Mouse (Mus musculus) spleen, postnatal 14 days (tissue): ENCODE data around the gene Pde11a.

Experiments used
- DNase-seq, 2 experiments: peaks; one replicate each; pipeline ENCODE4 v3.0.0; 2021 to 2022; ENCODE audit warnings: low spot score in 2 of 2

Gene Pde11a

DNA sequence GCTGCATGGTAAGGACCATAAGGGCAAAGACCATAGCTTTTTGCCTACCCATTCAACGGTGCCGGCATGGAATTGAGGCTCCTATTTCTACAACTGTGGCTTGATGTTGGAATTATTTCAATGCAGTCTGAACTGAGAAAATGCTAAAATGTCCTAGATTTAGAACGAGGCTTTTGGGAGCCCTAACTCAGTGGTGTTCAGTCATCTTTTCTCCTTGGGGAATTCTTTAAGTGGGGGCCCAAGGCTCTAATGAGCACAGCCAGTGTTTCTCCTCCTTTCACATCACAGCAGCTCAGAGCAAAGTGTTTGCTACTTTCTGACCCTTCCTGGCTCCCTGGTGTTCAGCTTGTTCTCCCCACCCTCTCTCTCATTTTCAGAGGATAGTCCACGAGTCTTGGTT, 175.8 kb downstream of the Pde11a start:
- no peak for DNase-seq

DNA sequence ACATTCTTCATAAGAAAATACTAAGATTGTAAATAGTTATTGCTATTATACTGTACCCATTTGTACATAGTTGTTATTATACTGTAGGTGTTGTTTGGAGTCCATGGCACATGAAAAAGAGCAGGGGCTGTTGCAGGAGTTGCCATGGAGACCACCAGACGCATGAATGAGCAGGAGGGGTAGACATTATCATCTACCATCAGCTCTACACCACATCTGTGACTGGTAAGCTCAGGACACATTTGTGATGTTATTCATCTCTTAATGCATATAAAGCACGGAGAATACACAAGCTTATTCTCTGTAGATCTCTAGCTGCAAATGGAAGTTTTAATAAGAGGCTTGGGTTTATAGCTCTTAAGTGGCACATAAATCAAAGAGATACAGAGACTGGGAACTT, 179.6 kb downstream of the Pde11a start:
- DNase-seq, result no peak

DNA sequence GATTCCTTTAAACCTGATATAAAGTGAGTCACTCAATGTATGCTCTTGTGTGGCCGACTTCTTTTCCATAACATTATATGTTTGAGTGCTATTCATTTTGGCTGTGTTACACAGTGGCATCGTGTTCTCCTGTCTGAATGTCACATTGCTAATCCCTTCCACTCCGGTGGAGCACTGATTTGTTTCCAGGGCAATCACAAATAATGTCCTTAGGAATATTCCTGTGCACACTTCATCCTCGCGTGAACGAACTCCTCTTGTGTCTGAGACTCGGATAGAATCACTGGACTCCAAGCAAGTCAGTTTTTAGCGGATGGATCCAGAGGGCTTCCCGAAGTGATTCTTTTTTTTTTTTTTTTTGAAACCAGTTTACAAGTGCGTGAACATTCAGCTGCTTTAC, 197.4 kb downstream of the Pde11a start:
- no peak for DNase-seq

DNA sequence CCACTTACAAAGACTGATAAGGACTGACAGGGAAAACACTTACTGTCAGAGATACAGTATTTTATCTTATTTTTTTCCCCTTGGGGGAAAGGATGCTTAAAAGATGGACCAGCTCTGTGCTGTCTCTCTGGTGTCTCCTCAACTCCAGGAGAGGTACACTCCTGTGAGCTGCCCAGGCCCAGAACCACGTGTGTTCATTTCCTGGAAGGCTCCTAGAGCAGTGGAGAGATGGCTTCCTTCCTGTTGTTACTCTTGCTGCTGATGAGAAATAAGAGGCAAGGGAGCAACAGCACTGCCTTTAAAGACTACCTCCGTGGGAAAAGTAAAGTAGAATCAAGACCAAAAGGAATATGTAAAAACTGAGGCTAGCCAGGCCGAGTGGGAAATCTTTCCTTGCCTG, 205.6 kb downstream of the Pde11a start:
- no peak for DNase-seq

DNA sequence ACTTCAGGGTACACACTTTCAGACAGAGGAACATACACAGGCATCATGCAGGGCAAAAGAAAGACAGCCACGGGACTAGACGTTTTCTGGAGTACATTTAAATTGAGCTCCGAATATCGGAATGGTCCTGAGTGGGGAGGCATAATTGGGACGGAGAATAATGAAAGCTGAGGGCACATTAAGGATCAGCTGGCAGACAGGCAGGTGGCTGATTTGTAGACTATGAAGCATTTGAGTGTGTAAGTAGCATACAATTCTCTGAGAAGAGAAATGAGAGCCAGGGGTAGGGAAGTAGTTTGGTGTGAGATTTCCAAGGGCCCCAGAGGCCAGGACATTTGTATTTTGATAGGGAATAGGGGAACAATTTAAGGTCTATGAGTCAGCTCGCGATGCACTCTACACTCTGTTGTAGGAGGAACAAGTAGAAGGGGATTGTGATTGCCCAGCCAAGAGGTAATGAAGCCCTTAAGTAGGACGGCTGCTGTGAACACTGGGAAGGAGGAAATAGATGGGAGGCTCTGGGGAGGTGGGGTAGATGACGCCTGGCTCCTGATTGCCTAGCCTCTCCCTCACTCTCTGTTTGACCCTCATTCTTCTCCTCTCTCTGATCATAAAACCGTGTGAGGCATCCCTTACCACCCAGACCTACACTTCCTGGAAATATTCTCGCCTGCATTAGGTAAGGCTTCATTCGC, 208.5 kb downstream of the Pde11a start:
- DNase-seq, result no peak

DNA sequence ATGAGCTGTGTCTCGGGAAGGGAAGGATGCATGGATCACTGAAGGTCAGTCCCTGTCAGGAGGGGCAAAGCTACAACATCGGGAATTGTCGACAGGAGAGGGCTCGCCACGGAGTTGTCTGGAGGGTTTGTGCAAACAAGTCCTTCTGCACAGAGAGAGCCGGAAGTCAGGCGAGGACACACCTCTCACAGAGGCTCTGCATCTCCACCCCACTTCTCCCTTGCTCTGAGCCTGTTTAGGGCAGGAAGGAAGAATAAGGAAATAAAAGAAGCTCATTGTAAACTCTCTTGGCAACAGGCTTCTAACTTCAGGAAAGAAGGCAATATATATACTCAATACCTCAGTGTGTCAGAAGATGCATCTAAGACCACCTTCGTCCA, 209.5 kb downstream of the Pde11a start:
- DNase-seq, result no peak

DNA sequence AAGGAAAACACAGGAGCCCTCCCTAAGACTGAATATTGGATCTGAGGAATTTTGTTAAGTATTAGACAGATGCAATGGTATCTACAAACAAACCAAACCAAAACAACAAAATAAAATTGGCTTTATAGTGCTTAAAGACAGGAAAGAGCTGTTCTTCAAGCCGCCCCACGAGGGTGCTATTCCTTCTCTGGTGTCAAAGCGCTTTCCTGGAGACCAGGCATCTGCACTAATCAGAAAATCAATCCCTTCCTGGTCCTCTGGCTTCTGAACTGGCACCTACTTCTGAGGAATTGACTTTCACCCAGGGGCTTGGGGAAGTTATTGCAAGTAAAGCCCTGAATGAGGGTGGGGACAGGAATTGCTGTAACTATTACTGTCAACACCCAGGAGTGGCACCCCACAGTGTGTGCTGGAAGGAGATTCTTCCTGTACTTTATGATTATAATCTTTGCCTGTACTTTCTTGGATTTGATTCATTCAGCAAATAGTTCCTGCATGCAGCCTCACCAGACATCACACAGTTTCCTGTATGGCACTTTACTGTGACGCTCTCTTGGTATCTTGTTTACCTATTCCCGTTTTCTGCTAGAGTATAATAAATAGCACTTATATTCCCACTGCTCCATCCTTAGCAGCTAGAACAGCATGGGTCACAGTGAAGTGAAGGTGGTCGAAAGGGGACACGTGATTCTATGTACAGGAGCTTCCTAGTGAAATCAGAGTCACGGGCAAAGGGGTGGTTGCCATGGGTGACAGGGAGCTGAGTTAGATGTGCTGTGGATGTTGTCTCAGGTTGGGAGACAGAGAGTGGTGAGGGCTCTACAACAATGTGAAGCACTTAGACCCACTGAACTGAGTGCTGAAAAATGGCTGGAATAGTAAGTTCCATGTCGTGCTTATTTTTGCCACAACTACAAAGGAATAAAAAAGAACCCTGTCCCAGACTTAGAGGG, 210.2 kb downstream of the Pde11a start:
- no peak for DNase-seq

DNA sequence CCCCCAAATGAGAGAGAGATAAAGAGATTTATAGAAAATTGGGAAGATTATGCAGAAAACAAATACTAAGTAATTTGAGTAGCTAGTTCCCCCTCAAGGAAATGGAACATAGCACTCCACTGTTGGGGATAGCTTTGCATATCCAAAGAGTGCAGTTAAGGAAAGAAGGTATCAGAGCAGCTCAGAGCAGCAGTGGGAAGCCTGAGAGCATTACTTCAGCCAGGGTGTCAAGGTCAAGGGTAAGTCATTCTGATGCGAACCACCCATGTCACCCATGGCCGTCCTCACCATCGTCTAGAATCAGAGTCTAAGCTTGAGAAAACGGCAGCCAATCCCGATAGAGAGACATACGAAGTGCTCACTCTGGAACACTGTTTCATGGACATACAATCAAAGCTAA, 211.9 kb downstream of the Pde11a start:
- DNase-seq, result no peak

DNA sequence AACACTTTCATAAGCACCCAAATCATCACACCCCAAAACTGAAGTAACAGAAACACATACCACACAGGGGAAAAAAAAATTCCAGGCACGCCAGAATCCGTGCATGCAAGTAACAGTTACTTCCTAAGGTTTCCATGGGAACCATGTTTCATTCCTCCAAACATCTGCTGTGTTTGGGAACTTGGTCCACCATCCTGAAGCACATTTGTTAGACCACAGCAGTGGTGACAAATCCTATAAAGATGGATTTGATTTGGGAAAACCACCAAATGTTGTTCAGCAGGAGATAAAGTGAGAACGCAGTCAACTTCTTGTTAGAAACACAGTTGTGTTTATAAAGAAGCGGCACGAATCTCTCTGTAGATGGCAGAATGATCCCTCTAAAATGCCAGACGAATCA, 213.8 kb downstream of the Pde11a start:
- no peak for DNase-seq

DNA sequence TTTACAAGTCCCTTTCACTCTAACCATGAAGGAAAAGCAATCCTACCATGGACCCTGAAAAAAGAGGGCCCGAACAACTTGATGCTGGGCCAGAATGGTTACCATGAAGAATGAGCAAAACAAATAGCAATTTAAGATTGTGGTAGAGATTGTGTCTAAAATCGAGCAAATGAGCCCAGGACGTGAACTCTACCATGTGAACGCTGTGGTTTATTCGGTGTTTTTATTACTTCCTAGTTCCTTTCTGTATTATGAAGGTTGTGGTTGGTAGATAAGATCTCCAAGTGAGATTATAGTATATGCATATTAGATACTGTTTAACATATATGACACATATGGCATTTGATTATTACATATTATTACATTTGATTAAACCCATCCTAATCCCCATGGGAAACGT, 216.4 kb downstream of the Pde11a start:
- DNase-seq, result no peak

DNA sequence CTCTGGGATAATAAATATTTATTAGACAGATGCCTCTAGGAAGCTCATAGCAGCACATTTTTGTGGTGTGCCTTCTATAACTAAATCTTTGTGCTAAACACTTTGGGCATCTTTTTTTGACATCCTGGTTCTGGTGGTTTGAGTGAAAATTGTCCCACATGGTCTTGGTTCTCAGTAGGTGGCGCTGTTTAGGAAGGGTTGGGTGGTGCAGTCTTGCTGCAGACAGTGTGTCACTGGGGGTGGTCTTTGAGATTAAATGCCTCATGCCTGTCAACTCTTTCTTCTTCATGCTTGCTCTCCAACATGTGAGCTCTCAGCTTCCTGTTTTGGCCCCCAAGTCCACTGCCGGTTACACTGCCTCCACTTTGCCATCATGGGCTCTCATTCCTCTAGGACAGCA, 218.7 kb downstream of the Pde11a start:
- no peak for DNase-seq

DNA sequence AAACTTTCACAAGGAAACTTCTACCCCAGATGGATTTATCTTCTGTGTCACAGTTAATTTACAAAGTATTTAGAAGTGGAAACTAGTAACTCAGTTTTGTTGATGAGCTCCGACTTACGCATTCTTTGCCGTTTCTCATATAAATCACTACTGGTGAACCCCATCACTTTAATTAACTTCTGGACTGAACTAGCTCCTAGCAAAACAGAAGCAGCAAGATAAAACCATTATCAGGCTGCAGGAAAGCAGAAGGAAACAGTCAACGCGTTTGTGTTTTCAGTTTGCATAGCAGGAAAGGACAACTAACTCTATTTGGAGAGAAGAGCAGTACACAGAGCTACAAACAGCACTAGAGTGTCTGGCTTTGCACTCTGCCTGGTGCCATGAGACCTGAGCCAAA, 220.1 kb downstream of the Pde11a start:
- no peak for DNase-seq

DNA sequence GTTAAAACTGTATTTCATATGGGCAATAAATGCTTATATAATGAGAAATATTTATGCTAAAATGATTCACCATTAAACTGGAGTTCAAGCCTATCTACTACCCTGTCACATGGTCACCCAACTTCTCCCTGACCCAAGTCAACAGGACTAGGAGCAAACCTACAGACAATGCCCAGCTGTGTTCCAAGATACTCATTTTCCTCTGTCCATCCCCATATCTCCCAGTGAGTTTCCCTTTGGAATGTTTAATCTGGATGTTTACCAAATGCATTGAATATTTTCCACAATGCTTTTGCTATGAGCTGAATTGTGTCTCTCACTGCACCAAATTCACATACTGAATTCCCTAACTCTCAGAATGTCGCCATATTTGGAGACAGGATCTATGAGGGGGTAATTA, 221.4 kb downstream of the Pde11a start:
- no peak for DNase-seq

DNA sequence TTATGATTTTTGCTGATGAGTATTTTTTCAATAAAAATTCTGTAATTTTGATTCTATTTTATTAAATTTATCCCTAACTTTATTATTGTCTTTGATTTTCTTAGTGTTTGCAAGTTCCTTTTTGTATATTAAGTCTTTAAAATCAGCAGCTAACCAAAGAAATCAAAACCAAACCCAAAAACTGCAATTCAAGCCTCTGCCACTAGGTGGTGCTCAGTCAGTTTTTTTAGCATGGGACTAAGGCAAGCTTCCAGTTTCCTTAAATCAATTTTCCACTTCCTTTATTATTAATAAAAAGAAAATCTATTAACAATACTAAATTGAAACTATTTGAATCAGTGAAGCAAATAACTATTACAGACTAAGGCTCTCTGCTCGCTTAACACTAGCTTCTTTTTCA, 222.9 kb downstream of the Pde11a start:
- peak in 1 of 2 experiments; percentile 23 for DNase-seq

DNA sequence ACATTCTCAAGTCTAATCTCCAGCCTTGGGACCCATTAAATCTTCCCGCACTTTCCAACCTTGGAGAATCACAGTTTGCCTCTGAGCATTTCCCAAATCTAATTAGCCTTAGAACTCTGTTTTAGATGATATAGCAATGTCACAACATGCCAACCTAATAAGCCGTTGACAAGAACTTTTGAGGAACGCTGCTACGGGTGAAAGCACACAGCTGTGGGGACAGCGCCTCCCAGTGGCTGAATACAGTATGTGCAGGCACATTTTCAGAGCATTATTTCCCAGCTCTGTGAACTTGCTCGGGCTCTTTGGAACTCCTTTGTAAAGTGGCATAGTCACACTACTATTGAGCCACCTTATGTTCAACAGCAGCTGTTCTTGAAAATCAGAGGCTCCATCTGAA, 223.8 kb downstream of the Pde11a start:
- DNase-seq, result peak in 1 of 2 experiments; percentile 21

DNA sequence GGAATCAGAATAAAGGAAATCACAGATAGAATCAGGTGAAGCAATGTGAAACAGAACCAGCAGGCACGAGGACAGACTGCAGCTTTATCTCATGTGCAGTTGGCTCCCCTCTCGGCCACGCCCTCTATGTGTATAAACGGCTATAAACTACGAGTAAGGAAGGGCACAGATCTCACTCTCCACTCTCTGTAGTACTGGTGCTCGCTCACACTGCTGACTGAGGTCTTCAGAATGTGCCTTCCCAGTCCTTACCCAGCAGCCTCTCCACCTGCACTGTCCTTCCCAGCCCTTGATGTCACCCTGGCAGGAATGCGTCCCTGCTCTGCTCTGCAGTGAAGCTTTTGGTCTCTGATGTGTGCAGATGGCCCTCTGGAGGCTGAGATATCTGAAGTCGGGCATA, 228.9 kb downstream of the Pde11a start:
- DNase-seq, result no peak

DNA sequence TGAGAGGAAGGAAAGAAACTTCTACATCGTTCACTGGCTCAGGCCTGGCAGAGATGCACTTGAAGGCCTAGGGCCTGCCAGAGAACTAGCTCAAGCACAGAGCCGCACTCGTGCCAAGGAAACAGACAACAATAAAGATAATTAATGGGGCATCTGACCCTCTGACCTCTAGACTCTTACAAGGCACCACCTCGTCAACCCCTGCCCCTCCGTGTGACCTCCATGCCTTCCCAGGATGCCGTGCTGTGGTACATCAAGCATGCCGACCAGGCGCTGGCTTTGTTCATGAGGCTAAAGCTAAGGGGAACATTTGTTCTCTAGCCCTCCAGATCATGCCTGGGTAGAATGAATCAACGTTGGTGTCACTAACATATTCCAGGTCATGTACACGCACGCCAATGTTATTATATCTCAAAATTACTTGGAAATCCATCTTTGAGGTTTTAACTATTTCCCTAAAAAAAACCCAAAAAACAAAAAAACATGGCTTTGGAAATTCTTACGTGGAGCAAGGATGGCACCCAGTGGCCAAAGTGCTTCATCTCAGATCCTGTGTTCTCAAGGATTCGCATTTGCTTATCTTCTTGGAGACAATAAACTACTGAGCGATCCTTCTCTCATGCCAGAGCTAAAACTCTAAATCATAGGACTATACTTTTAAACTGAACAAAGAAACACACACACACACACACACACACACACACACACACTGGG, 236.5 kb downstream of the Pde11a start:
- DNase-seq, result no peak

DNA sequence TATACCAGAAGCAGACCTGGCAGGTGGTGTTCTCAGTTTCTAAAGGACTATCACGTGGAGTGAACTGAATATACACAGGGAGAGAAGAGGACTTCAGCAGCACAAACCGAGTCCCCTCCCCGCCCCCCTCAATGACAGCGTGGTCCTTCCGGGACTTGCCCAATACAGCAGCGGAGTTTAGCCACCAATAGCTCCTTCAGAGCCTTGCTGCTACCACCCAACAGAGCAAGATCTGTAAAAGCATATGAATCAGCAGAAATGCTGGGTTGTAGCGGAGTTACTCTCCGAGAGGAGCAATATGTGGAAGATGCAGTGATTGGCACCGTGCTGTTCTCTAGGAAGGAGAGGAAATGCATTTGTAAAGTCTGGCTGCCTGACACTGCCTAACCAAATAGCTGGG, 238.0 kb downstream of the Pde11a start:
- no peak for DNase-seq

DNA sequence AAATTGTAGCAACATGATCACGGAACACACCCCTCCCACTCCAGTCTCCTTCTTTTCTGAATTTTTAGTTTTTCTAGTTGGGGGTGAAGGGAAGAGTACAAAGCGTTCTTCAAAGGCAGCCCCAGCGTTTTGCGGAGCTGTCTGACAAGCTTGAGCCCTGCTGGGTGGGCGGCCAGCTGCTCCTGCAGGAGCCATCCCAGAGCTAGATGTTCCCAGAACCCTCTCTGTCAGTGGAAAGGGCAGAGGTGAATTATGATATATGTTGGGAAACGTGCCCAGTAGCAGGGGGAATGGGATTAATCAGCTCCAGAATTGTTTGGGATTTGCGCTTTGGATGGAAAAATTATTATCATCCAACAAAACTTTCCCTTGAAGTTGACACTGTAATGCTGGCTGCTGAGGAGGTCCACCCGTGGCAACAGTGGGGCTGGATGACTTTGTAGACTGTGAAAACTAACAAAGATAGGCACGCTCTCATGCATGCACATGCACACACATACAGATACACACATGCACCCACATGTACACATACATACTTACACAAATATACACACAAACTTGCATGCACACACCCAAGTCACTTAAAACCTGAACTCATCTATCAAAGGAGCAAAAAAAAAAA, 238.7 kb downstream of the Pde11a start:
- no peak for DNase-seq

DNA sequence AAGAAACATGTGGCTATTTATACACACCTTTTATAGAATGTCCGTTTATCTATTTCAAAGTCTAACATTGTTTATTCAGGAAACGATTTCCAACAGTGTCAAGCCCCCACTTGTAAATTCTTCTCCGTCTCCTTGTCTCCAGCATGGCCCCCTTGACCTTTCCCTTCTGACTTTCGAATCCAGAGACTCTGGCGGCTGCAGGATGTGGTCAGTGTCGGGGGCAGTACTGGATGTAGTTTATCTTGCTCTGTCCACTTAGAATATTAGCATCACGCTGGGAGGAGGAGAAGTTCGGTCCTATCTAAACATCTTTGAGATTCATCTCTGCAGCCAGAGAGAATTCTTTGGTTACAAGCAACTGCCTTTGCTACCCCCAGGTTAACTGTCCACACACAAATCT, 240.2 kb downstream of the Pde11a start:
- no peak for DNase-seq

DNA sequence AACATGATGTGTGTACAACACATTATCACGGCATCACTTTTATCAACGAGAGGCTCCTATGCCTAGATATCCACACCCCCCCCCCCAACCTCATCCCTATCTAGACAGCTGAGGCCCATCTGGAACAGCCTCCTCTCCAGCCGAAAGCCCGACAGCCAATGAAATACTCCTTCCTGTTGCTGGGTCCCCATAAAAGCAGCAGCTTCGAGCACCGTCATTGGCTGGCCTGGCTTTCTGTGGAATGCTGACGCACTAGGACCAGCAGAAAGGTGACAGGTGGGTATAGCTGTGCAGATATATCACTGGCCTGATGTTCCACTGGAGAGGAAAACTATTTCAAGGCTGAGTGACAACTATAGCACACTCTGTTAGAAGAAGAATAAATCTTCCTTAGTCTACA, 240.7 kb downstream of the Pde11a start:
- no peak for DNase-seq

DNA sequence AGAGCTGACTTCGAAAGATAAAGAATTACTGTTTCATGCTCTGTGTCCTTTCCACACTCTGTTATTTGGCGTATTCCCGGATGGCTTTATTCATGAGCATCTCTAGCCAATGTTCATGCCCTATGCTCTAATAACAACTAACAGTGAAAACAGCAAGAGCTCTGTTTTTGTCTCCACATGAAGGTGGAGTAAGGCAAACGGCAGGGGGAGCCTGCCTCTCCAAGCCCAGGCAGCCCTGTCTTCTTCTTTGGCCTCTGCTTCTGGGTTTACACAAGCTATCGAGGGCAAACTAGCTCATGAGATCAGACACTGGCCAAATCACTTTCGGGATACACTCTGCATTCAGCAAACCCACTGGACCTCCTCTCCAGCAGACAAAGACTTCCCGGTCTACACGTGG, 241.3 kb downstream of the Pde11a start:
- DNase-seq, result no peak
